8 mouse cellular contexts compared by ENCODE assay signal in genomic region chr5:122391178-122391785, GRCm38 (mm10). TPM values are rescaled to one million over a fixed set of nuclear protein-coding genes. Genes with fewer than 3 reads are reported as not detected.
DNase-seq lines count a peak whose midpoint lies in the region; ATAC-seq and TF ChIP-seq lines count a peak whose summit lies in the region.

No protein-coding gene starts in this region.

- no peaks in the 10 kb centered on the region for H3K9me3 ChIP-seq in CH12.LX (replicated peaks; ENCODE audit: low read length)
- no peaks in the 10 kb centered on the region for H3K9me3 ChIP-seq in hindbrain, embryonic 10.5 days
- H3K9me3 ChIP-seq in liver, embryonic 15.5 days (replicated peaks) = no peaks in the 10 kb centered on the region

- TF ChIP-seq EP300 in heart, adult 2 months (IDR thresholded peaks at IDR 0.05; ENCODE audit: insufficient read depth, low read depth, low read length) = no peak
- no peak for TF ChIP-seq EP300 in CH12.LX (IDR thresholded peaks at IDR 0.05; ENCODE audit: low read length)

- in situ Hi-C loops in CH12.LX (cut with MboI; ENCODE audit: low pct_ligation_motif_present, low pct_unique_long_range_greater_than_20kb, low sequenced_read_pairs) = no loop called here

- H3K79me2 ChIP-seq in heart, adult 2 months (replicated peaks; ENCODE audit: control insufficient read depth, insufficient read depth, low read length) = peaks cover 10% of the 10 kb centered on the region; the same call in 1 of the 2 replicates
- peaks cover 33% of the 10 kb centered on the region for H3K79me2 ChIP-seq in CH12.LX (replicated peaks; ENCODE audit: control insufficient read depth, extremely low read depth, insufficient read depth, poor library complexity, severe bottlenecking)

- intact Hi-C loops in heart, adult 2 months (cut with DNase I) = loop anchor here (5.0 kb wide), 1 partner anchor 124 kb away; no protein-coding TSS in a partner anchor
- intact Hi-C loops in heart, postnatal 14 days (cut with DNase I) = loop anchor here (5.0 kb wide), 1 partner anchor 124 kb away; no protein-coding TSS in a partner anchor

- H3K9ac ChIP-seq in heart, adult 2 months (ENCODE audit: low read depth, low read length) = no peak overlapping the region
- H3K9ac ChIP-seq in CH12.LX (ENCODE audit: insufficient read depth, low read depth) = no peak overlapping the region
- no peak overlapping the region for H3K9ac ChIP-seq in liver, embryonic 15.5 days

- no peak for ATAC-seq in liver, embryonic 15.5 days (ENCODE audit: insufficient read depth)

- H3K27me3 ChIP-seq in heart, adult 2 months (ENCODE audit: control insufficient read depth, insufficient read depth, low read length) = no peaks in the 10 kb centered on the region
- no peaks in the 10 kb centered on the region for H3K27me3 ChIP-seq in CH12.LX (replicated peaks)
- H3K27me3 ChIP-seq in hindbrain, embryonic 10.5 days (ENCODE audit: insufficient read depth, poor library complexity, severe bottlenecking) = no peaks in the 10 kb centered on the region
- H3K27me3 ChIP-seq in liver, embryonic 15.5 days = no peaks in the 10 kb centered on the region

- TF ChIP-seq RAD21 in CH12.LX (IDR thresholded peaks at IDR 0.05; ENCODE audit: low read depth, low read length) = no peak

- peak overlapping the region; percentile 98 for H3K27ac ChIP-seq in heart, adult 2 months
- no peak overlapping the region for H3K27ac ChIP-seq in CH12.LX (ENCODE audit: insufficient read depth, low read depth)
- peak overlapping the region; percentile 88 for H3K27ac ChIP-seq in hindbrain, embryonic 10.5 days
- peak overlapping the region; percentile 84; the same call in 1 of the 2 replicates for H3K27ac ChIP-seq in liver, embryonic 15.5 days (replicated peaks)

- peaks cover 2% of the 10 kb centered on the region; the same call in 1 of the 2 replicates for H3K36me3 ChIP-seq in heart, adult 2 months (ENCODE audit: control insufficient read depth, insufficient read depth, low read length)
- H3K36me3 ChIP-seq in CH12.LX (replicated peaks in 1 of 2; ENCODE audit: control insufficient read depth in 1 of 2, insufficient read depth in 1 of 2, low read length in 1 of 2) = peaks cover 9 to 15% of the 10 kb centered on the region in 2 experiments
- H3K36me3 ChIP-seq in hindbrain, embryonic 10.5 days = peaks cover 13% of the 10 kb centered on the region
- peaks cover 13% of the 10 kb centered on the region for H3K36me3 ChIP-seq in liver, embryonic 15.5 days (replicated peaks)

- dilution Hi-C loops in CH12.LX (cut with MboI; ENCODE audit: extremely low pct_ligation_motif_present, extremely low pct_unique_long_range_greater_than_20kb, low sequenced_read_pairs) = no loop called here

- peaks cover 7% of the 10 kb centered on the region for H3K4me1 ChIP-seq in heart, adult 2 months (ENCODE audit: control insufficient read depth, insufficient read depth, low read length)
- H3K4me1 ChIP-seq in CH12.LX (ENCODE audit: control insufficient read depth in 1 of 2, insufficient read depth in 2 of 2) = peaks cover 2 to 21% of the 10 kb centered on the region in 2 experiments; a peak in 3 of 4 replicates
- peaks cover 12% of the 10 kb centered on the region for H3K4me1 ChIP-seq in hindbrain, embryonic 10.5 days (replicated peaks)
- H3K4me1 ChIP-seq in liver, embryonic 15.5 days (replicated peaks) = peaks cover 28% of the 10 kb centered on the region

- DNase-seq in heart, adult 2 months = no peak
- no peak for DNase-seq in heart, postnatal 14 days
- DNase-seq in CH12.LX (ENCODE audit: extremely low read depth) = no peak
- DNase-seq in hindbrain, embryonic 10.5 days (ENCODE audit: low spot score) = no peak
- DNase-seq in cerebellum, postnatal 14 days = no peak
- DNase-seq in adrenal gland, adult 8-10 months = no peak
- DNase-seq in urinary bladder, postnatal 4 days (ENCODE audit: low spot score in 2 of 2) = no peak

- H3K4me3 ChIP-seq in heart, adult 2 months = peak overlapping the region; percentile 99; the same call in 1 of the 2 replicates
- peak overlapping the region in 1 of 3 experiments; percentile 91 for H3K4me3 ChIP-seq in CH12.LX (replicated peaks in 1 of 3; ENCODE audit: low read depth in 2 of 3, low read length in 2 of 3, poor library complexity in 1 of 3)
- H3K4me3 ChIP-seq in hindbrain, embryonic 10.5 days = peak overlapping the region; percentile 89
- H3K4me3 ChIP-seq in liver, embryonic 15.5 days (replicated peaks) = peak overlapping the region; percentile 80

- TF ChIP-seq POLR2A in heart, adult 2 months (IDR thresholded peaks at IDR 0.05; ENCODE audit: insufficient read depth, low read depth, low read length) = no peak
- no peak for TF ChIP-seq POLR2A in CH12.LX (IDR thresholded peaks at IDR 0.05; ENCODE audit: low read depth, low read length)

- TF ChIP-seq CTCF in heart, adult 2 months (IDR thresholded peaks at IDR 0.05) = no peak
- TF ChIP-seq CTCF in CH12.LX (conservative IDR thresholded peaks at IDR 0.05 in 1 of 2, IDR thresholded peaks at IDR 0.05 in 1 of 2; ENCODE audit: low read depth in 2 of 2, low read length in 2 of 2) = no peak

- H3K4me2 ChIP-seq in CH12.LX (ENCODE audit: insufficient read depth, low read depth, poor library complexity, severe bottlenecking) = peak overlapping the region; percentile 58; the same call in 1 of the 2 replicates
- peak overlapping the region; percentile 56 for H3K4me2 ChIP-seq in liver, embryonic 15.5 days

- 52% methylated on average over 16 of the region's 16 CpGs for WGBS in heart, adult 2 months
- WGBS in hindbrain, embryonic 10.5 days = 55% methylated on average over 16 of the region's 16 CpGs
- WGBS in liver, embryonic 15.5 days (ENCODE audit: insufficient replicate concordance) = 50% methylated on average over 16 of the region's 16 CpGs

TF ChIP-seq in CH12.LX, 34 proteins besides CTCF, POLR2A, EP300 and RAD21:
- TF ChIP-seq PAX5 (IDR thresholded peaks at IDR 0.05; ENCODE audit: low read length) (no peak), ZNF384 (IDR thresholded peaks at IDR 0.05; ENCODE audit: low read depth, low read length) (peak; percentile 87), POLR2AphosphoS2 (IDR thresholded peaks at IDR 0.05; ENCODE audit: low read depth, low read length) (no peak)

RNA-seq across cellular contexts. Expression of gene Arpc3, which starts 0.4 kb away (rescaled TPM):
- 10 to 100 TPM; 91.5 to 98.7 TPM for total RNA-seq in heart, adult 2 months (2021)
- polyA plus RNA-seq in heart, adult 2 months (2012; rRNA removed) = 89.6 and 97.1 TPM in 2 replicates
- 100 to 1,000 TPM; 104 to 115 TPM for total RNA-seq in heart, postnatal 14 days (2021)
- total RNA-seq in CH12.LX (2012; rRNA removed) (297 and 315 TPM in 2 replicates), CH12.LX (2014; rRNA removed) (425 and 543 TPM in 2 replicates)
- polyA plus RNA-seq in CH12.LX (2012; ENCODE audit: insufficient read length, low read depth) = 256 TPM in 2 replicates
- 90.2 and 97.9 TPM in 2 replicates for polyA plus RNA-seq in hindbrain, embryonic 10.5 days (2016; fragmentation: Nextera tagmentation; extraction: Ambion mirVana)
- 80.7 and 105 TPM in 2 replicates for polyA plus RNA-seq in liver, embryonic 15.5 days (2015; fragmentation: Nextera tagmentation; extraction: Ambion mirVana)
- 100 to 1,000 TPM; 189 to 253 (median 205) TPM for total RNA-seq in adrenal gland, adult 8-10 months (2022)

RNA-seq across cellular contexts. Expression of gene Fam216a, which starts 19.1 kb away (rescaled TPM):
- total RNA-seq in heart, adult 2 months (2021) = 10 to 100 TPM; 11.1 to 12.3 TPM
- polyA plus RNA-seq in heart, adult 2 months (2012; rRNA removed) = 10.7 and 15.3 TPM in 2 replicates
- total RNA-seq in heart, postnatal 14 days (2021) = 10 to 100 TPM; 15.1 to 16.5 TPM
- total RNA-seq in CH12.LX (2012; rRNA removed) (37.2 and 38.2 TPM in 2 replicates), CH12.LX (2014; rRNA removed) (50.2 and 55.8 TPM in 2 replicates)
- polyA plus RNA-seq in CH12.LX (2012; ENCODE audit: insufficient read length, low read depth) = 41.4 and 41.5 TPM in 2 replicates
- 90.4 and 109 TPM in 2 replicates for polyA plus RNA-seq in hindbrain, embryonic 10.5 days (2016; fragmentation: Nextera tagmentation; extraction: Ambion mirVana)
- 16.9 and 19.1 TPM in 2 replicates for polyA plus RNA-seq in liver, embryonic 15.5 days (2015; fragmentation: Nextera tagmentation; extraction: Ambion mirVana)
- total RNA-seq in adrenal gland, adult 8-10 months (2022) = 10 to 100 TPM; 31.1 to 45.8 (median 38.8) TPM

RNA-seq across cellular contexts. Expression of gene Gpn3, which starts 19.6 kb away (rescaled TPM):
- 10 to 100 TPM; 23.5 to 28.0 TPM for total RNA-seq in heart, adult 2 months (2021)
- polyA plus RNA-seq in heart, adult 2 months (2012; rRNA removed) = 19.2 and 19.8 TPM in 2 replicates
- 10 to 100 TPM; 23.1 to 25.6 TPM for total RNA-seq in heart, postnatal 14 days (2021)
- total RNA-seq in CH12.LX (2012; rRNA removed) = 61.4 and 66.8 TPM in 2 replicates
- total RNA-seq in CH12.LX (2014; rRNA removed) = 96.1 and 97.1 TPM in 2 replicates
- polyA plus RNA-seq in CH12.LX (2012; ENCODE audit: insufficient read length, low read depth) = 65.9 and 74.6 TPM in 2 replicates
- 67.7 and 78.8 TPM in 2 replicates for polyA plus RNA-seq in hindbrain, embryonic 10.5 days (2016; fragmentation: Nextera tagmentation; extraction: Ambion mirVana)
- polyA plus RNA-seq in liver, embryonic 15.5 days (2015; fragmentation: Nextera tagmentation; extraction: Ambion mirVana) = 48.7 and 53.5 TPM in 2 replicates
- total RNA-seq in adrenal gland, adult 8-10 months (2022) = 10 to 100 TPM; 31.5 to 38.5 (median 35.0) TPM

RNA-seq across cellular contexts. Expression of gene Anapc7, which starts 30.2 kb away (rescaled TPM):
- 10 to 100 TPM; 25.9 to 27.1 TPM for total RNA-seq in heart, adult 2 months (2021)
- 23.2 and 25.4 TPM in 2 replicates for polyA plus RNA-seq in heart, adult 2 months (2012; rRNA removed)
- 10 to 100 TPM; 33.9 to 37.5 TPM for total RNA-seq in heart, postnatal 14 days (2021)
- total RNA-seq in CH12.LX (2012; rRNA removed) (36.6 and 39.4 TPM in 2 replicates), CH12.LX (2014; rRNA removed) (21.3 and 21.9 TPM in 2 replicates)
- 43.3 and 45.4 TPM in 2 replicates for polyA plus RNA-seq in CH12.LX (2012; ENCODE audit: insufficient read length, low read depth)
- polyA plus RNA-seq in hindbrain, embryonic 10.5 days (2016; fragmentation: Nextera tagmentation; extraction: Ambion mirVana) = 52.0 and 54.8 TPM in 2 replicates
- polyA plus RNA-seq in liver, embryonic 15.5 days (2015; fragmentation: Nextera tagmentation; extraction: Ambion mirVana) = 14.4 and 17.2 TPM in 2 replicates
- total RNA-seq in adrenal gland, adult 8-10 months (2022) = 10 to 100 TPM; 49.1 to 59.5 (median 55.4) TPM

RNA-seq across cellular contexts. Expression of gene Vps29, which starts 37.1 kb away (rescaled TPM):
- total RNA-seq in heart, adult 2 months (2021) = 10 to 100 TPM; 85.4 to 91.4 TPM
- 39.2 and 70.9 TPM in 2 replicates for polyA plus RNA-seq in heart, adult 2 months (2012; rRNA removed)
- total RNA-seq in heart, postnatal 14 days (2021) = 100 to 1,000 TPM in 1 of 2 experiments, 10 to 100 TPM in 1; 86.7 to 103 TPM
- 82.2 and 94.9 TPM in 2 replicates for total RNA-seq in CH12.LX (2012; rRNA removed)
- 145 and 153 TPM in 2 replicates for total RNA-seq in CH12.LX (2014; rRNA removed)
- polyA plus RNA-seq in CH12.LX (2012; ENCODE audit: insufficient read length, low read depth) = 94.4 and 95.0 TPM in 2 replicates
- polyA plus RNA-seq in hindbrain, embryonic 10.5 days (2016; fragmentation: Nextera tagmentation; extraction: Ambion mirVana) = 211 and 225 TPM in 2 replicates
- polyA plus RNA-seq in liver, embryonic 15.5 days (2015; fragmentation: Nextera tagmentation; extraction: Ambion mirVana) = 87.8 and 103 TPM in 2 replicates
- total RNA-seq in adrenal gland, adult 8-10 months (2022) = 100 to 1,000 TPM; 147 to 170 (median 156) TPM
